Comparison of ENCODE assay signal across 11 mouse cellular contexts in the genomic region with DNA sequence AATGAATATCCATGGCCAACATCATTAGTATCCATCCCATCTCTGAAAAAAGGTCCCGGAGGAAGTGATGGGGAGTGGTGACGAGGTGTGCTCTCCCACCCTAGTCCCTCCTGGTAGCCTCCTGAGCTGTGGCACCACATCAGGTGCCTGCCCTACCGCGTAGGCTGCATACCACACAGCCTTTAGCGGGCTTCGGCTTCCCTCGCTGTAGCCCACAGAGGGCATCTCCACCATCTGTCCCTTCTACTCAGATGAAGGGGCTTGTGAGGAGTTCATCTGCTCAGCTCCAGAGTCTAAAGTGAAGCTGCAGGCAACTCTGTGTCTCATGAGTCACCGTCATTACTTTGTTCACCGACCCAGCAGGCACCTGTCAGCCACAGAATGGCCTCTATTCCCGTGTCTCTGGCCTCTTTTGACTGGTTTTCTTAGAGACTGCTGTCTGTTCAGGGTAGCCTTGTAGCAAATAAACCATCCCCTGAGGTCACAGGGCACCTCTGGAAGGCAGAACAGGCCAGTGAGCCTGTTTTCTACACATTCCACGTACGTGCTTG.
A peak's percentile ranks its signal among the peaks of the same experiment; 100 is the strongest.
DNase-seq lines count a peak whose midpoint lies in the region; ATAC-seq and TF ChIP-seq lines count a peak whose summit lies in the region.
"Had no signal": no experiment of that assay in that cellular context is flagged by ENCODE, and none has a peak within 500 bp of the region (broad histone marks: within the 10 kb centered on the region; RNA-seq: fewer than 3 reads in every experiment).

No protein-coding gene starts in this region.

- no peak overlapping the region for H3K4me2 ChIP-seq in forebrain, embryonic 14.5 days (ENCODE audit: low read length)
- no peak overlapping the region for H3K4me2 ChIP-seq in forebrain, postnatal 0 days (ENCODE audit: low read depth)
- no peak overlapping the region for H3K4me2 ChIP-seq in intestine, embryonic 14.5 days (ENCODE audit: low read length)
- no peak overlapping the region for H3K4me2 ChIP-seq in intestine, postnatal 0 days (replicated peaks; ENCODE audit: low read depth)
- no peak overlapping the region for H3K4me2 ChIP-seq in hindbrain, embryonic 16.5 days (ENCODE audit: low read length)
- H3K4me2 ChIP-seq: liver, embryonic 12.5 days had no signal

- no peak for DNase-seq in forebrain, embryonic 14.5 days (ENCODE audit: low spot score)
- DNase-seq in forebrain, postnatal 0 days: no peak
- DNase-seq in intestine, embryonic 14.5 days (ENCODE audit: low spot score): no peak
- peak; percentile 66 for DNase-seq in Muller cell, postnatal 12 days (ENCODE audit: inconsistent ontology term)
- no peak for DNase-seq in urinary bladder, postnatal 25 days (ENCODE audit: low spot score)
- no peak for DNase-seq in testis, postnatal 10 days (ENCODE audit: low spot score)
- DNase-seq: thymus, postnatal 14 days had no signal

- peak; percentile 6; the same call in 1 of the 2 replicates for ATAC-seq in forebrain, embryonic 14.5 days
- no peak; the same call in 1 of the 2 replicates for ATAC-seq in forebrain, postnatal 0 days
- ATAC-seq in intestine, embryonic 14.5 days (replicated peaks; ENCODE audit: low FRiP score, low TSS enrichment, low read depth): no peak
- no peak for ATAC-seq in intestine, postnatal 0 days
- no peak for ATAC-seq in hindbrain, embryonic 16.5 days
- ATAC-seq: liver, embryonic 12.5 days had no signal

- no peak for TF ChIP-seq CTCF in forebrain, postnatal 0 days (IDR thresholded peaks at IDR 0.05; ENCODE audit: low read depth)
- TF ChIP-seq CTCF in intestine, postnatal 0 days (IDR thresholded peaks at IDR 0.05; ENCODE audit: low read depth): no peak

- H3K9me3 ChIP-seq in forebrain, embryonic 14.5 days (replicated peaks; ENCODE audit: control insufficient read depth, low read length): no peaks in the 10 kb centered on the region
- H3K9me3 ChIP-seq in forebrain, postnatal 0 days (ENCODE audit: low read length): no peaks in the 10 kb centered on the region
- H3K9me3 ChIP-seq in intestine, embryonic 14.5 days (ENCODE audit: control insufficient read depth, low read length): no peaks in the 10 kb centered on the region
- no peaks in the 10 kb centered on the region for H3K9me3 ChIP-seq in intestine, postnatal 0 days (ENCODE audit: control insufficient read depth)
- H3K9me3 ChIP-seq in hindbrain, embryonic 16.5 days (ENCODE audit: control insufficient read depth, low read length): no peaks in the 10 kb centered on the region
- H3K9me3 ChIP-seq: liver, embryonic 12.5 days; megakaryocyte, embryonic 14.5 days had no signal

- peaks cover 7% of the 10 kb centered on the region; the same call in 1 of the 2 replicates for H3K4me1 ChIP-seq in forebrain, embryonic 14.5 days (ENCODE audit: control insufficient read depth, insufficient read depth, low read length)
- peaks cover 15% of the 10 kb centered on the region; the same call in 1 of the 2 replicates for H3K4me1 ChIP-seq in forebrain, postnatal 0 days (ENCODE audit: insufficient read depth)
- H3K4me1 ChIP-seq in intestine, embryonic 14.5 days (replicated peaks; ENCODE audit: control insufficient read depth, insufficient read depth, low read length): peaks cover 19% of the 10 kb centered on the region
- 0 out of 2 replicates have a peak, but pooled peaks cover 4% of the 10 kb centered on the region for H3K4me1 ChIP-seq in intestine, postnatal 0 days (replicated peaks; ENCODE audit: control insufficient read depth, insufficient read depth, low read length)
- peaks cover 15% of the 10 kb centered on the region for H3K4me1 ChIP-seq in hindbrain, embryonic 16.5 days (ENCODE audit: control insufficient read depth, insufficient read depth, low read depth, low read length)

- no peak overlapping the region for H3K27ac ChIP-seq in forebrain, embryonic 14.5 days (ENCODE audit: low read depth, low read length)
- no peak overlapping the region for H3K27ac ChIP-seq in forebrain, postnatal 0 days (ENCODE audit: low read depth, low read length)
- peak overlapping the region; percentile 66 for H3K27ac ChIP-seq in intestine, embryonic 14.5 days (ENCODE audit: low read depth)
- no peak overlapping the region for H3K27ac ChIP-seq in intestine, postnatal 0 days (ENCODE audit: low read depth, low read length)
- H3K27ac ChIP-seq in hindbrain, embryonic 16.5 days (ENCODE audit: low read depth, low read length): peak overlapping the region; percentile 63
- H3K27ac ChIP-seq: liver, embryonic 12.5 days had no signal

- 80% methylated on average over 12 of the region's 12 CpGs for WGBS in forebrain, embryonic 14.5 days
- WGBS in forebrain, postnatal 0 days: 77% methylated on average over 12 of the region's 12 CpGs
- WGBS in intestine, embryonic 14.5 days: 77% methylated on average over 12 of the region's 12 CpGs
- 83% methylated on average over 12 of the region's 12 CpGs for WGBS in intestine, postnatal 0 days
- WGBS in hindbrain, embryonic 16.5 days: 62% methylated on average over 12 of the region's 12 CpGs

- no peak overlapping the region for H3K9ac ChIP-seq in forebrain, embryonic 14.5 days (ENCODE audit: low read length)
- H3K9ac ChIP-seq in forebrain, postnatal 0 days: no peak overlapping the region
- no peak overlapping the region for H3K9ac ChIP-seq in intestine, embryonic 14.5 days (ENCODE audit: low read length)
- H3K9ac ChIP-seq in intestine, postnatal 0 days (ENCODE audit: low read depth, low read length): no peak overlapping the region
- no peak overlapping the region for H3K9ac ChIP-seq in hindbrain, embryonic 16.5 days (ENCODE audit: low read depth, low read length)
- H3K9ac ChIP-seq: liver, embryonic 12.5 days had no signal

- no peaks in the 10 kb centered on the region for H3K27me3 ChIP-seq in forebrain, embryonic 14.5 days (replicated peaks; ENCODE audit: control insufficient read depth, insufficient read depth, low read length)
- no peaks in the 10 kb centered on the region for H3K27me3 ChIP-seq in forebrain, postnatal 0 days (ENCODE audit: insufficient read depth, low read length)
- H3K27me3 ChIP-seq in intestine, embryonic 14.5 days (replicated peaks; ENCODE audit: control insufficient read depth, insufficient read depth, low read length): no peaks in the 10 kb centered on the region
- H3K27me3 ChIP-seq in intestine, postnatal 0 days (replicated peaks; ENCODE audit: control insufficient read depth, insufficient read depth, low read length): no peaks in the 10 kb centered on the region
- no peaks in the 10 kb centered on the region for H3K27me3 ChIP-seq in hindbrain, embryonic 16.5 days (replicated peaks; ENCODE audit: control insufficient read depth, insufficient read depth, low read length)
- H3K27me3 ChIP-seq: liver, embryonic 12.5 days; megakaryocyte, embryonic 14.5 days had no signal

- no peaks in the 10 kb centered on the region for H3K36me3 ChIP-seq in forebrain, embryonic 14.5 days (ENCODE audit: control insufficient read depth, insufficient read depth, low read length)
- H3K36me3 ChIP-seq in forebrain, postnatal 0 days (ENCODE audit: insufficient read depth): peaks cover 3% of the 10 kb centered on the region; the same call in 1 of the 2 replicates
- peaks cover 4% of the 10 kb centered on the region; the same call in 1 of the 2 replicates for H3K36me3 ChIP-seq in intestine, embryonic 14.5 days (ENCODE audit: control insufficient read depth, insufficient read depth, low read length)
- no peaks in the 10 kb centered on the region; the same call in 1 of the 2 replicates for H3K36me3 ChIP-seq in intestine, postnatal 0 days (ENCODE audit: control insufficient read depth, insufficient read depth)
- H3K36me3 ChIP-seq in hindbrain, embryonic 16.5 days (ENCODE audit: control insufficient read depth, insufficient read depth, low read length): no peaks in the 10 kb centered on the region
- H3K36me3 ChIP-seq: liver, embryonic 12.5 days had no signal

- H3K4me3 ChIP-seq in forebrain, embryonic 14.5 days (ENCODE audit: low read depth, low read length): no peak overlapping the region
- H3K4me3 ChIP-seq in forebrain, postnatal 0 days (ENCODE audit: low read depth, low read length): no peak overlapping the region
- H3K4me3 ChIP-seq in intestine, embryonic 14.5 days (ENCODE audit: low read depth, low read length): no peak overlapping the region
- H3K4me3 ChIP-seq in intestine, postnatal 0 days (ENCODE audit: low read depth, low read length): no peak overlapping the region
- H3K4me3 ChIP-seq in hindbrain, embryonic 16.5 days (ENCODE audit: low read length): no peak overlapping the region
- H3K4me3 ChIP-seq: liver, embryonic 12.5 days; megakaryocyte, embryonic 14.5 days had no signal

Comparison
In these comparisons a context has a peak if more than half of its experiments do, and no peak if none do; other contexts are left out.
1. H3K27ac ChIP-seq: peak in intestine, embryonic 14.5 days (single experiment) and hindbrain, embryonic 16.5 days (single experiment); none in forebrain, embryonic 14.5 days (single experiment), forebrain, postnatal 0 days (single experiment) and intestine, postnatal 0 days (single experiment).